Mouse (Mus musculus) heart, embryonic 13.5 days (tissue): ENCODE measurements around the gene Cog4. TPM values are rescaled to one million over a fixed set of nuclear protein-coding genes. Genes with fewer than 3 reads are reported as not detected.

Experiments
- ATAC-seq: fragments of 200-750 bp; cut with Nextera tagmentation; 2 replicates; pipeline ENCODE4 v1.8.0; 2017; ENCODE audit warnings: moderate TSS enrichment; ENCODE audit not compliant: insufficient number of reproducible peaks, low FRiP score, low TSS enrichment; ENCODE audit errors: extremely low read depth
- H3K27ac ChIP-seq: fragments of 300-500 bp; sonication (generic); replicated peaks from 2 replicates; pipeline ENCODE4 v1.5.1; 2015; ENCODE audit warnings: moderate library complexity, mild to moderate bottlenecking, inconsistent platforms
- H3K27me3 ChIP-seq: fragments of 300-500 bp; sonication (generic); replicated peaks from 2 replicates; pipeline ENCODE4 v1.6.1; 2015; ENCODE audit warnings: mild to moderate bottlenecking, inconsistent platforms
- H3K36me3 ChIP-seq: fragments of 300-500 bp; sonication (generic); 2 replicates; pipeline ENCODE4 v1.6.1; 2015; ENCODE audit warnings: mild to moderate bottlenecking, inconsistent platforms
- H3K4me1 ChIP-seq: fragments of 300-500 bp; sonication (generic); 2 replicates; pipeline ENCODE4 v1.6.1; 2015; ENCODE audit warnings: inconsistent platforms
- H3K4me2 ChIP-seq: fragments of 300-500 bp; sonication (generic); 2 replicates; pipeline ENCODE4 v1.6.1; 2015; ENCODE audit warnings: inconsistent platforms, mild to moderate bottlenecking, moderate library complexity
- H3K4me3 ChIP-seq: fragments of 300-500 bp; sonication (generic); 2 replicates; pipeline ENCODE4 v1.5.1; 2015; ENCODE audit warnings: moderate library complexity, mild to moderate bottlenecking, inconsistent platforms
- H3K9ac ChIP-seq: fragments of 300-500 bp; sonication (generic); 2 replicates; pipeline ENCODE4 v1.6.1; 2015; ENCODE audit warnings: inconsistent platforms, mild to moderate bottlenecking, moderate library complexity
- H3K9me3 ChIP-seq: fragments of 300-500 bp; sonication (generic); 2 replicates; pipeline ENCODE4 v1.6.1; 2016; ENCODE audit warnings: inconsistent platforms
- WGBS: fragments of 180-500 bp; shearing (Covaris S2); methylation state at CpG from one replicate; pipeline ENCODE4 v1.1.7; 2015; ENCODE audit warnings: mixed read lengths; 5-methylcytosine and 5-hydroxymethylcytosine counted together
- polyA plus RNA-seq: library from polyadenylated mRNA; unstranded; fragments of >200 nt; fragmentation: Nextera tagmentation; extraction: Ambion mirVana; gene quantifications from 2 replicates; pipeline ENCODE4 v1.2.1, GENCODE M21; 2015

Gene Cog4
- polyA plus RNA-seq, 1 experiment from 2014 or later: 55.8 TPM

GRCm38 (mm10) chr8:110811116-110811515, 35.3 kb upstream of the Cog4 start:
- H3K27me3 ChIP-seq: no peaks in the 10 kb centered on the region

GRCm38 (mm10) chr8:110811793-110812192, 34.6 kb upstream of the Cog4 start:
- ATAC-seq: no peak
- Histone ChIP-seq H3K36me3 (peaks cover 80% of the 10 kb centered on the region), H3K4me2 (no peak overlapping the region), H3K9ac (no peak overlapping the region), H3K4me1 (peaks cover 35% of the 10 kb centered on the region), H3K27me3 (no peaks in the 10 kb centered on the region), H3K9me3 (no peaks in the 10 kb centered on the region), H3K4me3 (no peak overlapping the region), H3K27ac (no peak overlapping the region)
- 78% methylated on average over 7 of the region's 7 CpGs for WGBS

More at GRCm38 (mm10) chr8:110811116-110811515, 35.3 kb upstream of the Cog4 start:
- 90% methylated on average over 3 of the region's 3 CpGs for WGBS
- no peak for ATAC-seq
- Histone ChIP-seq H3K4me2 (no peak overlapping the region), H3K27ac (no peak overlapping the region), H3K4me1 (peaks cover 33% of the 10 kb centered on the region), H3K4me3 (no peak overlapping the region), H3K9ac (no peak overlapping the region), H3K36me3 (peaks cover 73% of the 10 kb centered on the region), H3K9me3 (no peaks in the 10 kb centered on the region)

- no peak overlapping the region for H3K27ac ChIP-seq
- ATAC-seq: no peak
Observed at GRCm38 (mm10) chr8:110812349-110813080, 33.9 kb upstream of the Cog4 start.

GRCm38 (mm10) chr8:110813081-110813812, 33.2 kb upstream of the Cog4 start:
- H3K9ac ChIP-seq: no peak overlapping the region
- H3K27me3 ChIP-seq: no peaks in the 10 kb centered on the region
- H3K9me3 ChIP-seq: no peaks in the 10 kb centered on the region
- WGBS: 89% methylated on average over 7 of the region's 7 CpGs
- no peak overlapping the region for H3K4me3 ChIP-seq
- peaks cover 37% of the 10 kb centered on the region for H3K4me1 ChIP-seq
- no peak overlapping the region for H3K4me2 ChIP-seq
- H3K36me3 ChIP-seq: peaks cover 94% of the 10 kb centered on the region
- ATAC-seq: no peak
- H3K27ac ChIP-seq: no peak overlapping the region

More at GRCm38 (mm10) chr8:110812349-110813080, 33.9 kb upstream of the Cog4 start:
- no peak overlapping the region for H3K4me2 ChIP-seq
- no peak overlapping the region for H3K9ac ChIP-seq
- H3K4me3 ChIP-seq: no peak overlapping the region
- WGBS: 93% methylated on average over 7 of the region's 7 CpGs
- H3K9me3 ChIP-seq: no peaks in the 10 kb centered on the region
- H3K36me3 ChIP-seq: peaks cover 87% of the 10 kb centered on the region
- H3K4me1 ChIP-seq: peaks cover 38% of the 10 kb centered on the region
- no peaks in the 10 kb centered on the region for H3K27me3 ChIP-seq

GRCm38 (mm10) chr8:110815308-110815707, 31.1 kb upstream of the Cog4 start:
- Histone ChIP-seq H3K4me1 (peaks cover 16% of the 10 kb centered on the region), H3K27ac (no peak overlapping the region), H3K9me3 (no peaks in the 10 kb centered on the region), H3K4me2 (no peak overlapping the region), H3K27me3 (no peaks in the 10 kb centered on the region), H3K4me3 (no peak overlapping the region), H3K36me3 (peaks cover 100% of the 10 kb centered on the region), H3K9ac (no peak overlapping the region)
- WGBS: 74% methylated on average over 3 of the region's 3 CpGs
- no peak for ATAC-seq

GRCm38 (mm10) chr8:110816990-110817389, 29.4 kb upstream of the Cog4 start:
- WGBS: 95% methylated on average over 1 of the region's 1 CpGs
- H3K27me3 ChIP-seq: no peaks in the 10 kb centered on the region
- no peaks in the 10 kb centered on the region for H3K9me3 ChIP-seq
- no peak for ATAC-seq
- H3K36me3 ChIP-seq: peaks cover 100% of the 10 kb centered on the region
- no peak overlapping the region for H3K4me2 ChIP-seq
- peaks cover 11% of the 10 kb centered on the region for H3K4me1 ChIP-seq
- no peak overlapping the region for H3K4me3 ChIP-seq
- 0 out of 2 replicates have a peak overlapping the region, but pooled peaks have one; percentile 42 for H3K27ac ChIP-seq
- no peak overlapping the region for H3K9ac ChIP-seq

GRCm38 (mm10) chr8:110818593-110818992, 27.8 kb upstream of the Cog4 start:
- H3K36me3 ChIP-seq: peaks cover 100% of the 10 kb centered on the region
- H3K4me1 ChIP-seq: peaks cover 11% of the 10 kb centered on the region
- no peak overlapping the region for H3K27ac ChIP-seq
- no peaks in the 10 kb centered on the region for H3K9me3 ChIP-seq
- no peak overlapping the region for H3K4me3 ChIP-seq
- no peak overlapping the region for H3K4me2 ChIP-seq
- 87% methylated on average over 3 of the region's 3 CpGs for WGBS
- ATAC-seq: no peak
- no peak overlapping the region for H3K9ac ChIP-seq
- H3K27me3 ChIP-seq: no peaks in the 10 kb centered on the region

GRCm38 (mm10) chr8:110820257-110820656, 26.1 kb upstream of the Cog4 start:
- H3K27me3 ChIP-seq: no peaks in the 10 kb centered on the region
- ATAC-seq: no peak
- peaks cover 11% of the 10 kb centered on the region for H3K4me1 ChIP-seq
- H3K9me3 ChIP-seq: no peaks in the 10 kb centered on the region
- WGBS: 87% methylated on average over 2 of the region's 2 CpGs
- no peak overlapping the region for H3K4me3 ChIP-seq
- no peak overlapping the region for H3K27ac ChIP-seq
- H3K4me2 ChIP-seq: no peak overlapping the region
- peaks cover 100% of the 10 kb centered on the region for H3K36me3 ChIP-seq
- H3K9ac ChIP-seq: no peak overlapping the region

- WGBS: 82% methylated on average over 3 of the region's 3 CpGs
- ATAC-seq: no peak
- peaks cover 100% of the 10 kb centered on the region for H3K36me3 ChIP-seq
- H3K4me2 ChIP-seq: no peak overlapping the region
- peaks cover 5% of the 10 kb centered on the region; the same call in 1 of the 2 replicates for H3K4me1 ChIP-seq
- no peaks in the 10 kb centered on the region for H3K27me3 ChIP-seq
- no peak overlapping the region for H3K4me3 ChIP-seq
- H3K27ac ChIP-seq: no peak overlapping the region
- H3K9ac ChIP-seq: no peak overlapping the region
- no peaks in the 10 kb centered on the region for H3K9me3 ChIP-seq
Observed at GRCm38 (mm10) chr8:110821960-110822359, 24.4 kb upstream of the Cog4 start.

GRCm38 (mm10) chr8:110824861-110825260, 21.5 kb upstream of the Cog4 start:
- Histone ChIP-seq H3K27ac (no peak overlapping the region), H3K4me3 (no peak overlapping the region), H3K4me2 (no peak overlapping the region), H3K27me3 (no peaks in the 10 kb centered on the region), H3K9me3 (no peaks in the 10 kb centered on the region), H3K4me1 (no peaks in the 10 kb centered on the region), H3K36me3 (peaks cover 100% of the 10 kb centered on the region), H3K9ac (no peak overlapping the region)
- whole genome bisulfite sequencing: 73% methylated on average over 1 of the region's 1 CpGs
- ATAC-seq: no peak

GRCm38 (mm10) chr8:110828511-110828910, 17.9 kb upstream of the Cog4 start:
- no peak overlapping the region for H3K4me3 ChIP-seq
- WGBS: 83% methylated on average over 3 of the region's 3 CpGs
- peaks cover 98% of the 10 kb centered on the region for H3K36me3 ChIP-seq
- no peak overlapping the region for H3K4me2 ChIP-seq
- no peak overlapping the region for H3K9ac ChIP-seq
- no peak for ATAC-seq
- no peaks in the 10 kb centered on the region for H3K4me1 ChIP-seq
- H3K27ac ChIP-seq: no peak overlapping the region
- no peaks in the 10 kb centered on the region for H3K27me3 ChIP-seq
- H3K9me3 ChIP-seq: no peaks in the 10 kb centered on the region
